Mouse (Mus musculus) left cerebral cortex, adult 18-20 months (tissue): Measurements from ENCODE around the gene Hist1h2bb. TPM values are rescaled to one million over a fixed set of nuclear protein-coding genes. Genes with fewer than 3 reads are reported as not detected.

Experiments
- DNase-seq, 2 experiments: peaks; one replicate each; pipeline ENCODE4 v3.0.0; 2021 to 2022; ENCODE audit warnings: low spot score in 2 of 2, mixed read lengths in 1 of 2
- total RNA-seq, 2 experiments: library from RNA; stranded (reverse); gene quantifications; 2 replicates each; pipeline ENCODE4 v1.2.3; 2021

Hist1h2bb gene
- total RNA-seq, 2 experiments from 2014 or later, result 17.8 to 19.6 TPM

GRCm38 (mm10) chr13:23725213-23725612 is 21.3 kb upstream of the Hist1h2bb start:
- no peak for DNase-seq

DNA sequence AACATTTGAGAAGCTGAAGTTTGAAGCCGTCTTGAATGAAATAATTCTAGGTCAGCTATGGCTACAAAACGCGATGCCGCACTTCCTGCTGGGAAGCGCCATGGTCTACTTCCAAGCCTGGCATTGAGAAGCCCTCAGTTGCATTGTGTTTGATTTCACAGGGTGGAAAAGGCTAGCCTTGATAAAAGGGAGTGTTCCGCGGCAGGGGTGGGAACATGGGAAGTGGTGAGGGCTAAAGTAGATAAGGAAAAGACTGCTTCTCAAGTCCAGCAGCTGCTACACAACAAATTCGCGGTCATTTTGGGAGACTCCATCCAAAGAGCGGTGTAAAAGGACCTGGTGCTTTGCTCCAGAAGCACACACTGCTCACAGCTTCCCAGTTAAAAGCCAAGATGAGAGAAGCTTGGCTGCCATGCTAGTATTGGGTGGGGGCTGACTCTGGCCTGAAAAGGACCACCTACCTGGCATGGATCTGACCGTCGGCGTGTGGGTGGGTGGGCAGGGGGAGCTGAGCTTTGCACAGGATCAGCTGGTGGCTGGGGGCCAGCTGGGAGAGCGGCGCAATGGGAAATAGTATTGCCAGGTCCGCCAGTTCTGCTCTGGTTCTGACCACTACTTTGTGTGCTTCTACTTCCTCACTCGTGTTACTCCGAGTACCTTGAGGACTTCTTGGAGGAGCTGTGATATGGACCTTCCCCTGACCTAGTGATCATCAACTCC is 17.9 kb upstream of the Hist1h2bb start:
- DNase-seq, result no peak

DNA sequence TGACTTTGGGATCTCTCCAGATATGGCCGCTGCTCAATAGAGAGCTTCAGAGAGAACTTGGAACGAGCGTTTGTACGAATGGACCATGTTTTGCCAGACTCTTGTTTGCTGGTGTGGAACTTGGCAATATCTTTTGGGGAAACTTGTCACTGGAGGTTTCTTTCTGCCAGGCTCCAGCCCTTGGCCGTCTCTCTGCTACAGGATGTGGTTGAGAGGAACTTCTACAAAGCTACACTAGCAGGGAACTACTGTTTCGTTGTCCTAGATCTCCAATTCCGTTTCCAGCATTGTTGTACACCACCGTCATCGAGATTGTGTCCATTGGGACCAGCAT is 17.4 kb upstream of the Hist1h2bb start:
- DNase-seq, result no peak

- DNase-seq, result no peak
Observed at GRCm38 (mm10) chr13:23729706-23730105, 16.8 kb upstream of the Hist1h2bb start.

GRCm38 (mm10) chr13:23730479-23730878 is 16.1 kb upstream of the Hist1h2bb start:
- DNase-seq, result no peak

GRCm38 (mm10) chr13:23732156-23732804 is 14.3 kb upstream of the Hist1h2bb start:
- no peak for DNase-seq

GRCm38 (mm10) chr13:23737091-23737490 is 9.4 kb upstream of the Hist1h2bb start:
- DNase-seq, result no peak

- DNase-seq, result no peak
Observed at GRCm38 (mm10) chr13:23738041-23738440, 8.5 kb upstream of the Hist1h2bb start.

- peak; percentile 80 to 90 for DNase-seq
Observed at GRCm38 (mm10) chr13:23738677-23739068, 7.9 kb upstream of the Hist1h2bb start, which contains the start of gene Hist1h1c. Gene Hist1h1c, plus strand, starts transcription at chr13:23738808.

DNA sequence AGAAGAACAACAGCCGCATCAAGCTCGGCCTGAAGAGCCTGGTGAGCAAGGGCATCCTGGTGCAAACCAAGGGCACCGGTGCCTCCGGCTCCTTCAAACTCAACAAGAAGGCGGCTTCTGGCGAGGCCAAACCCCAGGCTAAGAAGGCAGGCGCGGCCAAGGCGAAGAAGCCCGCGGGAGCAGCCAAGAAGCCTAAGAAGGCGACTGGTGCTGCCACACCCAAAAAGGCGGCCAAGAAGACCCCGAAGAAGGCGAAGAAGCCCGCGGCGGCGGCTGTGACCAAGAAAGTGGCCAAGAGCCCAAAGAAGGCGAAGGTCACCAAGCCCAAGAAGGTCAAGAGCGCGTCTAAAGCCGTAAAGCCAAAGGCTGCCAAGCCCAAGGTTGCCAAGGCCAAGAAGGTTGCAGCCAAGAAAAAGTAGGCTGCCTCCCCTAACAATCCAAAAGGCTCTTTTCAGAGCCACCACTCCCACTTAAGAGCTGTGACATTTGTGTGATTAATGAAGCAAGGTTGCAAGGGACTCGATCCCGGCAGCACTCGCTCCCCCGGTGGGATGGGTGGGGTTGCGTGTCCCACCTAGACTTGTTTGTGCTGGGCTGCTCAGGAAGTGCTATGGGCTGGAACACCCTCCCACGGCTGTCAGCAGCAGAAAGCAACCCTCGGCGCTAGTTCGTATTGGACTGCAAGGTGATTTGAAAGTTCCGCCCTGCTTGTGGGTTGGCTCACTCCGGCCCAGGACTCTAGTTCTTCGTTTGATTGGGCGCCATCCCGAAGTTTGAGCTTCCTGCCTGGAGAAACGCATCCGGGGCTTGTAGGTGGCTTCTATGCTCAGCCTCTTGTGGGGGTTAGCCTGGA is 7.2 kb upstream of the Hist1h2bb start:
- peak; percentile 87 to 94 for DNase-seq

DNA sequence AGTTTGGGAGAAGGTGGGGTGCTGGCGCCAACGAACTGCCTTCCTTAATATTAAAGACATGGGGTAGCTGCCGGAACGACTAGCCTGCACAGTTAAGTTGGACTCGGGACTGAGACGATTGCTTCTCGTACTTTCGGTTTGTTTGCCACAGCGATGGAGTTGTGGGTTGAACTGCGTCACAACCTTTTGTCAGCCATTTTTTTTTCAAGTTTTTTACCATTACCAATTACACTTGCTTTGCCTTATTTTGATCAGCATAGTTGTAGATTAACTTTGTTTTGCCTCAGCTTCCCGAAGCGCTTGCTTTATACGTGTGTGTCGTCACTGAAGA is 6.6 kb upstream of the Hist1h2bb start:
- no peak for DNase-seq

- DNase-seq, result no peak
Observed at GRCm38 (mm10) chr13:23740256-23740840, 6.2 kb upstream of the Hist1h2bb start.

DNA sequence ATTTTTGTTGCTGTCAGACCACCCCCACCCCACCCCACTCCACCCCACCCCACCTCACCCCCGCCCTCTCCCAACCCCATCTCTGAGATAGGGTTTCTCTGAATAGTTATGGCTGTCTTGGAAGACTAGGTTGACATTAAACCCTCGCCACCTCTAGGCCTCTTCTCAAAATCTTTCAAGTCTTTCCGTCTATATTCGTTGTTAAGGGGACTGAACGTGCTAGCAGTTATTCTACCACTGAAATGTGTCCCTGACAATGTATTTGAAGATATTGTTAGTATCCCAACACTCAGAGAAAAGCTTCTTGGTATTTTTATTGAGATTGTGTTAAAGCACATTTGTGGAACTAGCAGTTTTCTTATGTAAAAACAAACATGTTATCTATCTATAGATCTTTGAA is 5.6 kb upstream of the Hist1h2bb start:
- no peak for DNase-seq

GRCm38 (mm10) chr13:23742007-23742406 is 4.5 kb upstream of the Hist1h2bb start:
- DNase-seq, result no peak

GRCm38 (mm10) chr13:23743215-23743614 is 3.3 kb upstream of the Hist1h2bb start:
- DNase-seq, result no peak

GRCm38 (mm10) chr13:23743963-23744362 is 2.6 kb upstream of the Hist1h2bb start:
- DNase-seq, result no peak

- no peak for DNase-seq
Observed at GRCm38 (mm10) chr13:23744421-23745380, 1.8 kb upstream of the Hist1h2bb start.

- peak; percentile 85 to 87 for DNase-seq
Observed at GRCm38 (mm10) chr13:23745381-23746161, 963 bp upstream of the Hist1h2bb start, which contains the start of gene Hist1h3c. Gene Hist1h3c, minus strand, starts transcription at chr13:23745602.

DNA sequence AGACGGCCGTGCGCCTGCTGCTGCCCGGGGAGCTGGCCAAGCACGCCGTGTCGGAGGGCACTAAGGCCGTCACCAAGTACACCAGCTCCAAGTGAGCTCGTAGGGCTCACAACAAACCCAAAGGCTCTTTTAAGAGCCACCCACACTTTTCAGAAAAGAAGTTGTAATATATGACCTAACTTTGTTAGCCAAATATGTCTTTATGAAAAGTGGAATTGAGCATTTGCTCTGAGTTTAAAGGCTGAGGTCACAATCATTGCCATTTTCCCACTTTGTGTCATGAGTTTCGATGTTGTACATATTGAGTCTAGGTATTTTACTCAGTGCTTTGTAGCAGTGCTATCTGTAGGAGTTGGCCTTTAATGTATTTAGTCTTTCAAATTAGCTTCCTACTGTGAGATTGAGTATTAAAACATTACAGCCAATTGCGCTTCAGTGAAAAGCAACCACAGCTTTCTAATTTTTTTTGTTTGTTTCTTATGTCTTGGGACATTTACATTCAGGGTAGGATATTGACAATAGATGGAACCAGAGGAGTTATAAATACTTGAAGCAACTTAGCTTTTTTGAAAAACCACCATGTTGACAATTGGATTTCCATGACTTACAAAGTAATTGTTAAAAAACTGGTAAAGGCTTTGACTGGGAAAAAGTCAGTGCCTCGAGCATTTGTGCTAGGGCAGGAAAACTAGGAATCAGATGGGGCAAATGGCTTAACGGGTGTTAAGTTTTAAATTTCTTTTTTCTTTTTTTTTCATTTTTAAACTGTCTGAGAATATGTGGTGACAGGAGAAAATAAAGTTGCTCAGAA is 752 bp downstream of the Hist1h2bb start:
- DNase-seq, result no peak
